Mouse (Mus musculus) cerebellum, adult 2 months (tissue): Measurements from ENCODE around the gene Mmp17.

Experiments used
- CTCF ChIP-seq: fragments of 200-500 bp; IDR thresholded peaks from 2 replicates; pipeline ENCODE4 v1.5.1; 2011; ENCODE audit warnings: low read depth, mild to moderate bottlenecking, control low read depth, low read length, moderate library complexity, borderline replicate concordance; ENCODE audit not compliant: insufficient read depth
- POLR2A ChIP-seq: fragments of 200-500 bp; IDR thresholded peaks from 2 replicates; pipeline ENCODE4 v1.6.1; 2011; ENCODE audit warnings: low read length, control low read depth, borderline replicate concordance; ENCODE audit not compliant: insufficient read depth

GRCm38 (mm10) chr5:129538826-129539225 lies 45.1 kb upstream of the Mmp17 start:
- TF ChIP-seq CTCF: no peak
- no peak for TF ChIP-seq POLR2A
